Mouse (Mus musculus): ENCODE results near the gene Gm49353. TPM values are rescaled to one million over a fixed set of nuclear protein-coding genes. Genes with fewer than 3 reads are reported as not detected.

Gm49353 gene
- polyA plus RNA-seq, 1 experiment from 2014 or later, result 1.1 TPM

DNA sequence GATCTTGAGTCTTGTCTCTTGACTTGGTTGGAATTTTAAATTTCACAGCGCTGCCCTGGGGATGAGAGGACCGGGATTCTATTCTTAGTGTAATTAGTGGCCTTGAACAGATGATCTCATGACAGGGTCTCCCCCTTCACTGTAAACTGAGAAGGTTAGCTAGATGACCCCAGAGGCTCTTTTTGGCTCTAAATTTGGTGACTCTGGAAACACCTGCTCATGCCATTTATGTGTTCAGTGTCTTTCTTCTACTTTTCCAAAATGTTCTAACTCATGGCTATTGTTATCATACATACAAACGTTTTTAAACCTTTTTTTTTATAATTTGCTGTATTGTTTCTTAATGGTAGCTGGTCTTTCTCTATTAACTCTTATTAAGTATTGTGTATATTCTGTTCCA, 10.0 kb downstream of the Gm49353 start:
- WGBS, result 68% methylated on average over 3 of the region's 3 CpGs

DNA sequence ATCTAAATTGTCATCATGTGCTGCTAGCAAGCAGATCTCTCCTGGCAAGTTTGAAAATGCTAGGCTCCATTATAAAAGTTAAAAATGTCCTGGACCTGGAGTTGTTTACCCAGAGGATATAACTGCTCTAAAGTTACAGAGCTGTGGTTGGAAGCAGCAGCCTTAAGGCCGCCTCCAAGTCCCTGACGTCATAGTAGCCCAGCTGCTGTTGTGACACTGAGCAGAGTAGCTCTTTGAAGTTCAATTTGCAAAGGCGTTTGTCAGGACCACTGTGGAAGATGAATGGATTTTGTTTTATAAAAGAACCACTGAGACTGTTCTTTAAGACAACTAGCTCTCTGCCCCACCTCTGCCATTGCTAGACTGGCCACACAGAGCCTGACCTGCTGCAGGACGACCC, 12.7 kb downstream of the Gm49353 start, which contains the start of gene 9330159F19Rik:
TSS of gene 9330159F19Rik (plus strand) at position 154 of the 400 bp plus-strand sequence.
- H3K27me3 ChIP-seq (ENCODE audit: low read depth, poor library complexity, severe bottlenecking), result no peaks in the 10 kb centered on the region
- H3K4me3 ChIP-seq, result no peak within 1 kb of the TSS
- peak; percentile 47 for DNase-seq (ENCODE audit: low spot score)
- H3K36me3 ChIP-seq, result no peaks in the 10 kb centered on the region
- H3K4me1 ChIP-seq, result peaks cover 29% of the 10 kb centered on the region
- H3K27ac ChIP-seq (replicated peaks), result peak within 1 kb of the TSS; percentile 46; the same call in 1 of the 2 replicates
- H3K9me3 ChIP-seq (replicated peaks), result no peaks in the 10 kb centered on the region
- 24% methylated on average over 4 of the region's 4 CpGs for WGBS

More for the DNA sequence above, 10.0 kb downstream of the Gm49353 start:
- Histone ChIP-seq H3K27ac (replicated peaks) (no peak overlapping the region), H3K36me3 (peaks cover 3% of the 10 kb centered on the region; the same call in 1 of the 2 replicates), H3K27me3 (ENCODE audit: low read depth, poor library complexity, severe bottlenecking) (no peaks in the 10 kb centered on the region), H3K4me3 (no peak overlapping the region), H3K9me3 (replicated peaks) (no peaks in the 10 kb centered on the region), H3K4me1 (peaks cover 20% of the 10 kb centered on the region)
- DNase-seq (ENCODE audit: low spot score), result no peak

DNA sequence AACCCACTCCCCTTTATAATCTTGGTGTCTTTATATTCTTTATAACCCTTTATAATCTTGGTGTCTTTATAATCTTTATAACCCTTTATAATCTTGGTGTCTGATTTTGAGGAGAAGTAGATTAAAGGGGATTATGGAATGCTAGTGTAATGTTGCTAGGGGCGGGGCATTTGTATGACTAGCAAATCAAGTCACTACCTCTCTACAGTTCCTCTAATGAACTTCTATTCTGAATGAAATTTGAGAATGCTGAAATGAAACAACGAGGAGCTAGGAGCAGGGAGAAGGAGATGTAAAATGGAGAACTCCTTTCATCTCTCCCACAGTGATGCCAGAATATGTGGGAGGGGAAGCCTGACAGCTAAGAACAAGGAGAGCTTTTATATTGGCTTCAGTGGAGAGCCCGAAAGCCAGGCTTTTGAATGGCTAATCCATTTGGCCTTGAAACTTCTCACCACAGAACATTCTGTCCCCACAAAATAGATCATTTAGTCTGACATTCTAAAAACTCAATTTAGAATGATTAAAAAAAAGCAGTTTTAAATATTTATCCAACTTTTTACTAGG, 14.9 kb downstream of the Gm49353 start:
- H3K36me3 ChIP-seq, result no peaks in the 10 kb centered on the region
- WGBS, result 45% methylated on average over 3 of the region's 3 CpGs

DNA sequence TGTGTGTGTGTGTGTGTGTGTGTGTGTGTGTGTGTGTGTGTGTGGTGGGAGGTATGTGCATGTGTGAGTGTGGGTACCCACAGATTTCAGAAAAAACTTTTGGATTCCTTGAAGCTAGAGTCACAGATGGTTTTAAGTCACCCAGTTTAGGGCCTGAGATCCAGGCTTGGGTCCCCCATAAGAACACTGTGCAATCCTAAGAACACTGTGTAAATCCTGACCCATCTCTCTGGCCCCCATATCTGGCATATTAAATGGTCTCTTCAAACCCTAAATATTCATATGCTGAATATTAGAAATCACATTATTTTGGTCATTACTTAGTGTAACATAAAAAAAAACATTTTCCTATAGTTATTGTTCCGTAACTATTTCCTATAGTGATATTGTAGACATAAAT, 18.2 kb downstream of the Gm49353 start:
- no peak overlapping the region for H3K4me3 ChIP-seq
- H3K9me3 ChIP-seq (replicated peaks), result no peaks in the 10 kb centered on the region
- peaks cover 23% of the 10 kb centered on the region for H3K4me1 ChIP-seq
- 90% methylated on average over 1 of the region's 1 CpGs for WGBS
- peaks cover 6% of the 10 kb centered on the region for H3K36me3 ChIP-seq
- no peaks in the 10 kb centered on the region for H3K27me3 ChIP-seq (ENCODE audit: low read depth, poor library complexity, severe bottlenecking)
- DNase-seq (ENCODE audit: low spot score), result no peak
- H3K27ac ChIP-seq (replicated peaks), result no peak overlapping the region

More for the DNA sequence above, 14.9 kb downstream of the Gm49353 start:
- H3K4me1 ChIP-seq, result peaks cover 38% of the 10 kb centered on the region
- no peaks in the 10 kb centered on the region for H3K27me3 ChIP-seq (ENCODE audit: low read depth, poor library complexity, severe bottlenecking)
- H3K9me3 ChIP-seq (replicated peaks), result no peaks in the 10 kb centered on the region
- no peak overlapping the region for H3K27ac ChIP-seq (replicated peaks)
- no peak overlapping the region for H3K4me3 ChIP-seq
- DNase-seq (ENCODE audit: low spot score), result no peak

DNA sequence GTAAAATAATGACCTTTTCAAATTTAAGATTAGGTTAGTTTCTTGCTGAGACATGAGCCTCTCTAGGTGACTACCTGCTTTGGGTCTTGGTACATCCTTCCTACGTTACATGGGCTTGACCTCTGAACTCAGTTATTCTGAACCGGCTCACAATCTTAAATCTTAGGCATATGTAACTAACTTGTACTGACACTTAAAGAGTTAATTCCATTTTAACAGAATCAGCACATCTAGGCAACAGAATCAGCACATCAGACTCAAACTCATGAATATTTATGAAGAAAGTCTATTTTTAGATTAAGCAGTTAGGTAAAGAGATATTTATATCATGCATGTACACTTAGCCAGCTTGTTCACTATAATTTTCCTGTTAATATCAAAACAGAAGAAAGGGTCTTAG, 18.7 kb downstream of the Gm49353 start:
- 66% methylated on average over 2 of the region's 2 CpGs for WGBS
- H3K4me3 ChIP-seq, result no peak overlapping the region
- peaks cover 11% of the 10 kb centered on the region for H3K36me3 ChIP-seq
- DNase-seq (ENCODE audit: low spot score), result no peak
- peaks cover 23% of the 10 kb centered on the region for H3K4me1 ChIP-seq
- H3K27ac ChIP-seq (replicated peaks), result no peak overlapping the region
- H3K27me3 ChIP-seq (ENCODE audit: low read depth, poor library complexity, severe bottlenecking), result no peaks in the 10 kb centered on the region
- no peaks in the 10 kb centered on the region for H3K9me3 ChIP-seq (replicated peaks)

DNA sequence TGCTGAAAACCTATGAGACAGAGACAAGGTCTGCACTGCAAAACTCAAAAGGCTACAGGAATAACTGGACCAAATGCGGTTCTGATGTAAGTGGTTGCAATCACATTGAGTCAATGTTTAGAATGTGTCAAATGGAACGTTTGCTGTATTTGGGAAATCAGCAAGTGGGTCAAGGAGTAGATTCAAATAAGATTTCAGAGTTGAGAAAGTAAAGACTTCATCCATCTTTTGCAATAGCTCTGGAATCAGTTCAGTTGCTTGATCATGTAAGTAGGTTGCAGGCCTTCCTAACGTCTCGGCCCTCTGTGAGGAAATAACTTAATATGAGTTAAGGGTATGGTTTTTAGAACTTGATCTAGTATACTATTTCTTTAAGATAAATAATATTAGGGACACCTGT, 26.6 kb downstream of the Gm49353 start:
- DNase-seq (ENCODE audit: low spot score), result no peak
- Histone ChIP-seq H3K27me3 (ENCODE audit: low read depth, poor library complexity, severe bottlenecking) (no peaks in the 10 kb centered on the region), H3K36me3 (peaks cover 61% of the 10 kb centered on the region), H3K4me3 (no peak overlapping the region), H3K4me1 (no peaks in the 10 kb centered on the region), H3K9me3 (replicated peaks) (no peaks in the 10 kb centered on the region), H3K27ac (replicated peaks) (no peak overlapping the region)
- 88% methylated on average over 4 of the region's 4 CpGs for WGBS

DNA sequence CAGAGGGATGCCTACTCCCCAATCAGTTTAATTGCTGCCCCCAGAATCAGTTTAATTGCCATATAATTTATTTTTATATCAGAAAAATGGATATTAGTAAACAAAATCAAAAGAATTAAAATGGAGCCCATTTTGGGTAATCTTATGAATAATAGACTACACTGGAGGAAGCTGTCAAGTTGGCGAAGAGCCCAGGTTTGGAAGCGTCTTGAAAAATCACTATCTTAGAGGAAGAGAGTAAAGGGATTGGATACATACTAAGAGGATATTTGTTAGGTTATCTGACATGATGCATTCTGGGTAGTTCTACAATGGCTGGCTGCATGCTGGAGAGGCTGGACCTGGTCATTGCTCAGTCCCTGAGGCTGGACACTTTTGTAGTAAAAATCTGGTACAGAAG, 32.5 kb downstream of the Gm49353 start:
- no peak overlapping the region for H3K27ac ChIP-seq (replicated peaks)

More for the DNA sequence above, 32.5 kb downstream of the Gm49353 start:
- Histone ChIP-seq H3K27me3 (ENCODE audit: low read depth, poor library complexity, severe bottlenecking) (no peaks in the 10 kb centered on the region), H3K4me3 (no peak overlapping the region), H3K4me1 (no peaks in the 10 kb centered on the region), H3K36me3 (peaks cover 19% of the 10 kb centered on the region), H3K9me3 (replicated peaks) (no peaks in the 10 kb centered on the region)
- 91% methylated on average over 2 of the region's 2 CpGs for WGBS
- DNase-seq (ENCODE audit: low spot score), result no peak

Other genes with a start within 250 kb of the Gm49353 start
- gene 2310057J18Rik, start 212.7 kb upstream of the Gm49353 start, polyA plus RNA-seq (2016; fragmentation: Nextera tagmentation; extraction: Ambion mirVana), result not detected in 2 replicates
- gene Soga3, start 55.1 kb upstream of the Gm49353 start, polyA plus RNA-seq (2016; fragmentation: Nextera tagmentation; extraction: Ambion mirVana), result 14.5 and 24.2 TPM in 2 replicates
- gene 9330159F19Rik, start 12.7 kb downstream of the Gm49353 start, polyA plus RNA-seq (2016; fragmentation: Nextera tagmentation; extraction: Ambion mirVana), result 2.5 and 4.4 TPM in 2 replicates
- 24.3 and 27.3 TPM in 2 replicates for gene Echdc1, start 114.2 kb downstream of the Gm49353 start, polyA plus RNA-seq (2016; fragmentation: Nextera tagmentation; extraction: Ambion mirVana)
- 47.6 and 58.8 TPM in 2 replicates for gene Rnf146, start 163.5 kb downstream of the Gm49353 start, polyA plus RNA-seq (2016; fragmentation: Nextera tagmentation; extraction: Ambion mirVana)

All from midbrain, embryonic 10.5 days (tissue).